29 mouse cellular contexts compared by ENCODE assay signal in the genomic region with DNA sequence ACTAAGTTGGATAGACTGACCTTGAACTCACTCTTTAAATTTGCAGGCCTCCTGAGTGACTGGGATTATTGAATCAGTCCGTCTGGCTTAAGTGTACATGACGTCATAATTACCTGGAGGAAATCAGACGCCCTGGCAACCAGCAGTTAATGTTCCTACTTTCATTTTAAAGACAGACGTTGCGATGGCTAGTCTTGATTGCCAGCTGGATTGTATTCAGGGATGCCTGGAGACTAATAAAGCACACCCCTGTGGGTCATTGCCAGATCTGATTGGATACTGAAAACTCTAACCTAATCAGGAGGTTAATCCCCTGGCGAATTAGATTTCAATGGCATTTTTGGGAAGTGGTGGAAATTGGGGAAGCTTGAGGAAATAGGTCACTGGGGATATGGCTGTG. TPM values are rescaled to one million over a fixed set of nuclear protein-coding genes. Genes with fewer than 3 reads are reported as not detected.
DNase-seq lines count a peak whose midpoint lies in the region; ATAC-seq lines count a peak whose summit lies in the region.
"Had no signal": no experiment of that assay in that cellular context is flagged by ENCODE, and none has a peak within 500 bp of the region (broad histone marks: within the 10 kb centered on the region; RNA-seq: fewer than 3 reads in every experiment).

No protein-coding gene starts in this region.

- no peak overlapping the region for H3K9ac ChIP-seq in forebrain, embryonic 14.5 days (ENCODE audit: low read length)
- H3K9ac ChIP-seq in forebrain, embryonic 12.5 days: no peak overlapping the region
- H3K9ac ChIP-seq: heart, embryonic 15.5 days; limb, embryonic 13.5 days; liver, embryonic 14.5 days; midbrain, embryonic 15.5 days had no signal

- H3K36me3 ChIP-seq in forebrain, embryonic 14.5 days (ENCODE audit: control insufficient read depth, insufficient read depth, low read length): no peaks in the 10 kb centered on the region
- no peaks in the 10 kb centered on the region for H3K36me3 ChIP-seq in forebrain, embryonic 12.5 days (replicated peaks)
- no peaks in the 10 kb centered on the region for H3K36me3 ChIP-seq in embryonic facial prominence, embryonic 10.5 days (replicated peaks)
- H3K36me3 ChIP-seq: heart, embryonic 15.5 days; limb, embryonic 13.5 days; midbrain, embryonic 15.5 days had no signal

- WGBS in forebrain, embryonic 14.5 days: 24% methylated on average over 6 of the region's 6 CpGs
- WGBS in forebrain, embryonic 12.5 days: 45% methylated on average over 6 of the region's 6 CpGs
- WGBS in embryonic facial prominence, embryonic 10.5 days: 43% methylated on average over 6 of the region's 6 CpGs

- no peaks in the 10 kb centered on the region for H3K27me3 ChIP-seq in forebrain, embryonic 14.5 days (replicated peaks; ENCODE audit: control insufficient read depth, insufficient read depth, low read length)
- H3K27me3 ChIP-seq in forebrain, embryonic 12.5 days: no peaks in the 10 kb centered on the region
- H3K27me3 ChIP-seq in embryonic facial prominence, embryonic 10.5 days (replicated peaks; ENCODE audit: low read depth, poor library complexity, severe bottlenecking): no peaks in the 10 kb centered on the region
- H3K27me3 ChIP-seq: heart, embryonic 15.5 days; limb, embryonic 13.5 days; midbrain, embryonic 15.5 days had no signal

- H3K4me2 ChIP-seq in forebrain, embryonic 14.5 days (ENCODE audit: low read length): no peak overlapping the region
- H3K4me2 ChIP-seq in forebrain, embryonic 12.5 days: no peak overlapping the region
- H3K4me2 ChIP-seq: heart, embryonic 15.5 days; limb, embryonic 13.5 days; midbrain, embryonic 15.5 days had no signal

- H3K9me3 ChIP-seq in forebrain, embryonic 14.5 days (replicated peaks; ENCODE audit: control insufficient read depth, low read length): no peaks in the 10 kb centered on the region
- no peaks in the 10 kb centered on the region for H3K9me3 ChIP-seq in forebrain, embryonic 12.5 days
- H3K9me3 ChIP-seq in embryonic facial prominence, embryonic 10.5 days: no peaks in the 10 kb centered on the region
- H3K9me3 ChIP-seq: G1E; heart, embryonic 10.5 days; heart, embryonic 15.5 days; limb, embryonic 13.5 days; midbrain, embryonic 10.5 days; midbrain, embryonic 15.5 days had no signal

- no peak for ATAC-seq in forebrain, embryonic 14.5 days
- no peak for ATAC-seq in forebrain, embryonic 12.5 days (ENCODE audit: low FRiP score)
- ATAC-seq: forebrain, embryonic 16.5 days; hindbrain, embryonic 16.5 days; midbrain, embryonic 15.5 days had no signal

- H3K27ac ChIP-seq in forebrain, embryonic 14.5 days (ENCODE audit: low read depth, low read length): no peak overlapping the region
- H3K27ac ChIP-seq in forebrain, embryonic 12.5 days: no peak overlapping the region
- H3K27ac ChIP-seq in embryonic facial prominence, embryonic 10.5 days (replicated peaks): no peak overlapping the region
- H3K27ac ChIP-seq: heart, embryonic 10.5 days; heart, embryonic 15.5 days; layer of hippocampus, adult 2 months; left cerebral cortex, adult 2 months; limb, embryonic 13.5 days; liver, embryonic 14.5 days; midbrain, embryonic 10.5 days; midbrain, embryonic 15.5 days; stomach, postnatal 0 days had no signal

- peaks cover 9% of the 10 kb centered on the region for H3K4me1 ChIP-seq in forebrain, embryonic 14.5 days (ENCODE audit: control insufficient read depth, insufficient read depth, low read length)
- H3K4me1 ChIP-seq in forebrain, embryonic 12.5 days: peaks cover 11% of the 10 kb centered on the region
- peaks cover 24% of the 10 kb centered on the region for H3K4me1 ChIP-seq in embryonic facial prominence, embryonic 10.5 days

- no peak overlapping the region for H3K4me3 ChIP-seq in forebrain, embryonic 14.5 days (ENCODE audit: low read depth, low read length)
- no peak overlapping the region for H3K4me3 ChIP-seq in forebrain, embryonic 12.5 days (replicated peaks)
- no peak overlapping the region for H3K4me3 ChIP-seq in embryonic facial prominence, embryonic 10.5 days
- H3K4me3 ChIP-seq: heart, embryonic 10.5 days; heart, embryonic 15.5 days; layer of hippocampus, adult 2 months; left cerebral cortex, adult 2 months; limb, embryonic 13.5 days; midbrain, embryonic 10.5 days; midbrain, embryonic 15.5 days had no signal

- DNase-seq in forebrain, embryonic 14.5 days (ENCODE audit: low spot score): peak; percentile 5
- peak; percentile 87 for DNase-seq in MN1 (ENCODE audit: low spot score)
- peak; percentile 31 for DNase-seq in embryonic facial prominence, embryonic 10.5 days (ENCODE audit: low spot score)
- DNase-seq in gonadal fat pad, adult 2 months (ENCODE audit: low read depth): peak; percentile 68
- DNase-seq in liver: no peak
- no peak for DNase-seq in heart, adult 18-20 months
- DNase-seq: adrenal gland, postnatal 25 days; cerebellum, adult 8-10 months; cerebellum, postnatal 25 days; gastrocnemius, postnatal 10 days; kidney, postnatal 14 days; lung, adult 2 months; lung, postnatal 10 days; right cerebral cortex, adult 18-20 months; thymus, adult 18-20 months; thymus, postnatal 25 days had no signal

RNA-seq across cellular contexts. Expression of gene Hpf1, which starts 3.5 kb away (rescaled TPM):
- 102 TPM in 2 replicates for polyA plus RNA-seq in forebrain, embryonic 14.5 days (2014; fragmentation: Nextera tagmentation; extraction: Ambion mirVana)
- polyA plus RNA-seq in forebrain, embryonic 12.5 days (2016; fragmentation: Nextera tagmentation; extraction: Ambion mirVana): 137 and 141 TPM in 2 replicates
- polyA plus RNA-seq in embryonic facial prominence, embryonic 10.5 days (2016; fragmentation: Nextera tagmentation; extraction: Ambion mirVana): 115 and 117 TPM in 2 replicates
- 8.4 and 9.1 TPM in 2 replicates for polyA plus RNA-seq in gonadal fat pad, adult 2 months (2012; rRNA removed)
- total RNA-seq in heart, adult 18-20 months (2021): 10 to 100 TPM; 15.8 to 16.6 TPM

Comparison
In these comparisons a context has a peak if more than half of its experiments do, and no peak if none do; other contexts are left out.
1. DNase-seq: peak in forebrain, embryonic 14.5 days (single experiment), MN1 (single experiment), embryonic facial prominence, embryonic 10.5 days (single experiment) and gonadal fat pad, adult 2 months (single experiment); none in liver (single experiment) and heart, adult 18-20 months (0 of 2).
2. RNA of gene Hpf1, which starts 3.5 kb away (polyA plus RNA-seq): 137 to 141 TPM in forebrain, embryonic 12.5 days, 115 to 117 TPM in embryonic facial prominence, embryonic 10.5 days and 102 TPM in forebrain, embryonic 14.5 days; 8.4 to 9.1 TPM in gonadal fat pad, adult 2 months; every median in the first group is over 10 times any median in the second.